Mouse (Mus musculus) heart, adult 2 months (tissue): ENCODE data around the gene Gm10722. TPM values are rescaled to one million over a fixed set of nuclear protein-coding genes. Genes with fewer than 3 reads are reported as not detected.
A peak's percentile ranks its signal among the peaks of the same experiment; 100 is the strongest.
"Not testable (repeated sequence)": the region's sequence is repeated elsewhere in the genome, so short reads cannot be mapped to it uniquely, and the experiment has no call there.

Experiments
- DNase-seq, 2 experiments: peaks; one replicate each; pipeline ENCODE4 v3.0.0; 2021
- H3K27ac ChIP-seq: fragments of 200-600 bp; 2 replicates; pipeline ENCODE4 v1.8.1; 2022
- H3K27me3 ChIP-seq: fragments of 200-500 bp; 2 replicates; pipeline ENCODE4 v1.6.1; 2012; ENCODE audit warnings: mild to moderate bottlenecking, low read length, inconsistent platforms, mixed read lengths; ENCODE audit not compliant: control insufficient read depth, insufficient read depth
- H3K36me3 ChIP-seq: fragments of 200-500 bp; 2 replicates; pipeline ENCODE4 v1.6.1; 2012; ENCODE audit warnings: low read length, inconsistent platforms; ENCODE audit not compliant: control insufficient read depth, insufficient read depth
- H3K4me1 ChIP-seq: fragments of 200-500 bp; 2 replicates; pipeline ENCODE4 v1.6.1; 2011; ENCODE audit warnings: low read length; ENCODE audit not compliant: control insufficient read depth, insufficient read depth
- H3K4me3 ChIP-seq: fragments of 200-600 bp; 2 replicates; pipeline ENCODE4 v1.8.1; 2022
- H3K79me2 ChIP-seq: fragments of 200-500 bp; replicated peaks from 2 replicates; pipeline ENCODE4 v1.6.1; 2012; ENCODE audit warnings: mild to moderate bottlenecking, inconsistent platforms, low read length, moderate library complexity, mixed read lengths; ENCODE audit not compliant: control insufficient read depth, insufficient read depth
- H3K9ac ChIP-seq: fragments of 200-500 bp; 2 replicates; pipeline ENCODE4 v1.6.1; 2012; ENCODE audit warnings: low read depth, mild to moderate bottlenecking, control low read depth, inconsistent platforms, low read length, mixed read lengths
- WGBS: fragments of 180-500 bp; shearing (Covaris S2); methylation state at CpG from one replicate; pipeline ENCODE4 v1.1.7; 2018; 5-methylcytosine and 5-hydroxymethylcytosine counted together
- intact Hi-C: fragments of 180-260 bp; cut with DNase I; formaldehyde crosslinking; loops from one replicate; pipeline ENCODE4 v1.15.1; 2025
- polyA plus RNA-seq: library from polyadenylated mRNA; depleted of rRNA; stranded (reverse); fragments of >200 nt; gene quantifications from 2 replicates; pipeline ENCODE4 v1.2.3, GENCODE M21; 2012
- total RNA-seq, 2 experiments: library from RNA; stranded (reverse); gene quantifications; 2 replicates each; pipeline ENCODE4 v1.2.3; 2021

Gene Gm10722
- total and polyA plus RNA-seq, 3 experiments = not detected

DNA sequence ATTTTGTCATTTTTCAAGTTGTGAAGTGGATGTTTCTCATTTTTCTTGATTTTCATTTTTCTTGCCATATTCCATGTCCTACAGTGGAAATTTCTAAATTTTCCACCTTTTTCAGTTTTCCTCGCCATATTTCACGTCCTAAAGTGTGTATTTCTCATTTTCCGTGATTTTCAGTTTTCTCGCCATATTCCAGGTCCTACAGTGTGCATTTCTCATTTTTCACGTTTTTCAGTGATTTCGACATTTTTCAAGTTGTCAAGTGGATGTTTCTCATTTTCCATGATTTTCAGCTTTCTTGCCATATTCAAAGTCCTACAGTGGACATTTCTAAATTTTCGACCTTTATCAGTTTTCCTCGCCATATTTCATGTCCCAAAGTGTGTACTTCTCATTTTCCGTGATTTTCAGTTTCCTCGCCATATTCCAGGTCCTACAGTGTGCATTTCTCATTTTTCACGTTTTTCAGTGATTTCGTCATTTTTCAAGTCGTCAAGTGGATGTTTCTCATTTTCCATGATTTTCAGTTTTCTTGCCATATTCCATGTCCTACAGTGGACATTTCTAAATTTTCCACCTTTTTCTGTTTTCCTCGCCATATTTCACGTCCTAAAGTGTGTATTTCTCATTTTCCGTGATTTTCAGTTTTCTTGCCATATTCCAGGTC, 23.4 kb downstream of the Gm10722 start:
- intact Hi-C loops = not testable (repeated sequence)
- DNase-seq = peak; percentile 42 to 44
- WGBS = 77% methylated on average over 16 of the region's 16 CpGs

DNA sequence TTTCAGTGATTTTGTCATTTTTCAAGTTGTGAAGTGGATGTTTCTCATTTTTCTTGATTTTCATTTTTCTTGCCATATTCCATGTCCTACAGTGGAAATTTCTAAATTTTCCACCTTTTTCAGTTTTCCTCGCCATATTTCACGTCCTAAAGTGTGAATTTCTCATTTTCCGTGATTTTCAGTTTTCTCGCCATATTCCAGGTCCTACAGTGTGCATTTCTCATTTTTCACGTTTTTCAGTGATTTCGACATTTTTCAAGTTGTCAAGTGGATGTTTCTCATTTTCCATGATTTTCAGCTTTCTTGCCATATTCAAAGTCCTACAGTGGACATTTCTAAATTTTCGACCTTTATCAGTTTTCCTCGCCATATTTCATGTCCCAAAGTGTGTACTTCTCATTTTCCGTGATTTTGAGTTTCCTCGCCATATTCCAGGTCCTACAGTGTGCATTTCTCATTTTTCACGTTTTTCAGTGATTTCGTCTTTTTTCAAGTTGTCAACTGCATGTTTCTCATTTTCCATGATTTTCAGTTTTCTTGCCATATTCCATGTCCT, 24.3 kb downstream of the Gm10722 start, which contains the start of gene Gm10717:
Gene Gm10717, plus strand, starts transcription at position 506 of the 556 bp plus-strand sequence.
- H3K27ac ChIP-seq, intact Hi-C loops: not testable (repeated sequence)

More for the DNA sequence above, 23.4 kb downstream of the Gm10722 start:
- H3K9ac ChIP-seq, H3K27me3 ChIP-seq, H3K79me2 ChIP-seq, H3K4me1 ChIP-seq, H3K27ac ChIP-seq, H3K4me3 ChIP-seq, H3K36me3 ChIP-seq: not testable (repeated sequence)

DNA sequence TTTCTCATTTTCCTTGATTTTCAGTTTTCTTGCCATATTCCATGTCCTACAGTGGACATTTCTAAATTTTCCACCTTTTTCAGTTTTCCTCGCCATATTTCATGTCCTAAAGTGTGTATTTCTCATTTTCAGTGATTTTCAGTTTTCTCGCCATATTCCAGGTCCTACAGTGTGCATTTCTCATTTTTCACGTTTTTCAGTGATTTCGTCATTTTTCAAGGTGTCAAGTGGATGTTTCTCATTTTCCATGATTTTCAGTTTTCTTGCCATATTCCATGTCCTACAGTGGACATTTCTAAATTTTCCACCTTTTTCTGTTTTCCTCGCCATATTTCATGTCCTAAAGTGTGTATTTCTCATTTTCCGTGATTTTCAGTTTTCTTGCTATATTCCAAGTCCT, 24.9 kb downstream of the Gm10722 start:
- H3K4me3 ChIP-seq, H3K79me2 ChIP-seq, H3K27ac ChIP-seq, H3K36me3 ChIP-seq, intact Hi-C loops, H3K4me1 ChIP-seq, H3K27me3 ChIP-seq, H3K9ac ChIP-seq: not testable (repeated sequence)
- peak in 1 of 2 experiments; percentile 48 for DNase-seq
- WGBS = 69% methylated on average over 5 of the region's 6 CpGs

More for the DNA sequence above, 24.3 kb downstream of the Gm10722 start, which contains the start of gene Gm10717:
- WGBS = 71% methylated on average over 12 of the region's 12 CpGs
- not testable (repeated sequence) for H3K36me3 ChIP-seq, H3K27me3 ChIP-seq, H3K79me2 ChIP-seq, H3K9ac ChIP-seq, H3K4me3 ChIP-seq, H3K4me1 ChIP-seq
- DNase-seq = peak; percentile 6 to 21

DNA sequence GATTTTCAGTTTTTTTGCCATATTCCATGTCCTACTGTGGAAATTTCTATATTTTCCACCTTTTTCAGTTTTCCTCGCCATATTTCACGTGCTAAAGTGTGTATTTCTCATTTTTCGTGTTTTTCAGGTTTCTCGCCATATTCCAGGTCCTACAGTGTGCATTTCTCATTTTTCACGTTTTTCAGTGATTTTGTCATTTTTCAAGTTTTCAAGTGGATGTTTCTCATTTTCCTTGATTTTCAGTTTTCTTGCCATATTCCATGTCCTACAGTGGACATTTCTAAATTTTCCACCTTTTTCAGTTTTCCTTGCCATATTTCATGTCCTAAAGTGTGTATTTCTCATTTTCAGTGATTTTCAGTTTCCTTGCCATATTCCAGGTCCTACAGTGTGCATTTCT, 25.4 kb downstream of the Gm10722 start:
- H3K79me2 ChIP-seq, DNase-seq, H3K9ac ChIP-seq, H3K4me1 ChIP-seq, H3K27me3 ChIP-seq, H3K4me3 ChIP-seq, H3K36me3 ChIP-seq, intact Hi-C loops, H3K27ac ChIP-seq: not testable (repeated sequence)
- 74% methylated on average over 5 of the region's 5 CpGs for WGBS

DNA sequence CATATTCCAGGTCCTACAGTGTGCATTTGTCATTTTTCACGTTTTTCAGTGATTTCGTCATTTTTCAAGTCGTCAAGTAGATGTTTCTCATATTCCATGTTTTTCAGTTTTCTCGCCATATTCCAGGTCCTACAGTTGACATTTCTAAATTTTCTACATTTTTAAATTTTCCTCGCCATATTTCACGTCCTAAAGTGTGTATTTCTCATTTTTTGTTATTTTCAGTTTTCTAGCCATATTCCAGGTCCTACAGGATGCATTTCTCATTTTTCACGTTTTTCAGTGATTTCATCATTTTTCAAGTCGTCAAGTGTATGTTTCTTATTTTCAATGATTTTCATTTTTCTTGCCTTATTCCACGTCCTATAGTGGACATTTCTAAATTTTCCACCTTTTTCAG, 26.0 kb downstream of the Gm10722 start:
- H3K27me3 ChIP-seq, H3K79me2 ChIP-seq, H3K4me1 ChIP-seq, H3K36me3 ChIP-seq, intact Hi-C loops, H3K4me3 ChIP-seq, H3K27ac ChIP-seq, DNase-seq, H3K9ac ChIP-seq: not testable (repeated sequence)
- WGBS = 64% methylated on average over 9 of the region's 9 CpGs

DNA sequence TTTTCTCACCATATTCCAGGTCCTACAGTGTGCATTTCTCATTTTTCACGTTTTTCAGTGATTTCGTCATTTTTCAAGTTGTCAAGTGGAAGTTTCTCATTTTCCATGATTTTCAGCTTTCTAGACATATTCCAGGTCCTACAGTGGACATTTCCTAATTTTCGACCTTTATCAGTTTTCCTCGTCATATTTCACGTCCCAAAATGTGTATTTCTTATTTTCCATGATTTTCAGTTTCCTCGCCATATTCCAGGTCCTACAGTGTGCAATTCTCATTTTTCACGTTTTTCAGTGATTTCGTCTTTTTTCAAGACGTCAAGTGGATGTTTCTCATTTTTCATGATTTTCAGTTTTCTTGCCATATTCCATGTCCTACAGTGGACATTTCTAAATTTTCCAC, 26.5 kb downstream of the Gm10722 start:
- 70% methylated on average over 9 of the region's 9 CpGs for WGBS
- H3K4me3 ChIP-seq, DNase-seq, H3K9ac ChIP-seq, H3K27me3 ChIP-seq, H3K27ac ChIP-seq, H3K4me1 ChIP-seq, H3K79me2 ChIP-seq, intact Hi-C loops, H3K36me3 ChIP-seq: not testable (repeated sequence)

DNA sequence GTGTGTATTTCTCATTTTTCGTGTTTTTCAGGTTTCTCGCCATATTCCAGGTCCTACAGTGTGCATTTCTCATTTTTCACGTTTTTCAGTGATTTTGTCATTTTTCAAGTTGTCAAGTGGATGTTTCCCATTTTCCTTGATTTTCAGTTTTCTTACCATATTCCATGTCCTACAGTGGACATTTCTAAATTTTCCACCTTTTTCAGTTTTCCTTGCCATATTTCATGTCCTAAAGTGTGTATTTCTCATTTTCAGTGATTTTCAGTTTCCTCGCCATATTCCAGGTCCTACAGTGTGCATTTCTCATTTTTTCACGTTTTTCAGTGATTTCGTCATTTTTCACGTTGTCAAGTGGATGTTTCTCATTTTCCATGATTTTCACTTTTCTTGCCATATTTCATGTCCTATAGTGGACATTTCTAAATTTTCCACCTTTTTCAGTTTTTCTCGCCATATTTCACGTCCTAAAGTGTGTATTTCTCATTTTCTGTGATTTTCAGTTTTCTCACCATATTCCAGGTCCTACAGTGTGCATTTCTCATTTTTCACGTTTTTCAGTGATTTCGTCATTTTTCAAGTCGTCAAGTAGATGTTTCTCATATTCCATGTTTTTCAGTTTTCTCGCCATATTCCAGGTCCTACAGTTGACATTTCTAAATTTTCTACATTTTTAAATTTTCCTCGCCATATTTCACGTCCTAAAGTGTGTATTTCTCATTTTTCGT, 28.7 kb downstream of the Gm10722 start:
- DNase-seq, intact Hi-C loops: not testable (repeated sequence)
- WGBS = 65% methylated on average over 14 of the region's 16 CpGs

DNA sequence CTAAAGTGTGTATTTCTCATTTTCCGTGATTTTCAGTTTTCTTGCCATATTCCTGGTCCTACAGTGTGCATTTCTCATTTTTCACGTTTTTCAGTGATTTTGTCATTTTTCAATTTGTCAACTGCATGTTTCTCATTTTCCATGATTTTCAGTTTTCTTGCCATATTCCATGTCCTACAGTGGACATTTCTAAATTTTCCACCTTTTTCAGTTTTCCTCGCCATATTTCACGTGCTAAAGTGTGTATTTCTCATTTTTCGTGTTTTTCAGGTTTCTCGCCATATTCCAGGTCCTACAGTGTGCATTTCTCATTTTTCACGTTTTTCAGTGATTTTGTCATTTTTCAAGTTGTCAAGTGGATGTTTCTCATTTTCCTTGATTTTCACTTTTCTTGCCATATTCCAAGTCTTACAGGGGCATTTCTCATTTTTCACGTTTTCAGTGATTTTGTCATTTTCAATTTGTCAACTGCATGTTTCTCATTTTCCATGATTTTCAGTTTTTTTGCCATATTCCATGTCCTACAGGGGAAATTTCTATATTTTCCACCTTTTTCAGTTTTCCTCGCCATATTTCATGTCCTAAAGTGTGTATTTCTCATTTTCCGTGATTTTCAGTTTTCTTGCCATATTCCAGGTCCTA, 30.1 kb downstream of the Gm10722 start:
- DNase-seq, H3K9ac ChIP-seq, H3K4me1 ChIP-seq, H3K79me2 ChIP-seq, H3K36me3 ChIP-seq, H3K27ac ChIP-seq, intact Hi-C loops, H3K27me3 ChIP-seq, H3K4me3 ChIP-seq: not testable (repeated sequence)
- WGBS = 54% methylated on average over 2 of the region's 10 CpGs

More for the DNA sequence above, 28.7 kb downstream of the Gm10722 start:
- H3K4me3 ChIP-seq, H3K27ac ChIP-seq, H3K4me1 ChIP-seq, H3K27me3 ChIP-seq, H3K9ac ChIP-seq, H3K36me3 ChIP-seq, H3K79me2 ChIP-seq: not testable (repeated sequence)

DNA sequence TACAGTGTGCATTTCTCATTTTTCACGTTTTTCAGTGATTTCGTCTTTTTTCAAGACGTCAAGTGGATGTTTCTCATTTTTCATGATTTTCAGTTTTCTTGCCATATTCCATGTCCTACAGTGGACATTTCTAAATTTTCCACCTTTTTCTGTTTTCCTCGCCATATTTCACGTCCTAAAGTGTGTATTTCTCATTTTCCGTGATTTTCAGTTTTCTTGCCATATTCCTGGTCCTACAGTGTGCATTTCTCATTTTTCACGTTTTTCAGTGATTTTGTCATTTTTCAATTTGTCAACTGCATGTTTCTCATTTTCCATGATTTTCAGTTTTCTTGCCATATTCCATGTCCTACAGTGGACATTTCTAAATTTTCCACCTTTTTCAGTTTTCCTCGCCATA, 33.6 kb downstream of the Gm10722 start, which contains the start of gene Gm17535:
Gene Gm17535, plus strand, starts transcription at position 301 of the 400 bp plus-strand sequence.
- H3K79me2 ChIP-seq, H3K27me3 ChIP-seq, H3K9ac ChIP-seq, H3K27ac ChIP-seq, intact Hi-C loops, H3K4me3 ChIP-seq, H3K36me3 ChIP-seq, H3K4me1 ChIP-seq, DNase-seq: not testable (repeated sequence)
- WGBS = 42% methylated on average over 1 of the region's 8 CpGs
